Mouse (Mus musculus): ENCODE measurements around the gene Lpar5. TPM values are rescaled to one million over a fixed set of nuclear protein-coding genes. Genes with fewer than 3 reads are reported as not detected.
A peak's percentile ranks its signal among the peaks of the same experiment; 100 is the strongest.

Lpar5 gene
- polyA plus RNA-seq, 1 experiment = 2.5 TPM

- H3K36me3 ChIP-seq (ENCODE audit: control insufficient read depth, insufficient read depth, low read length, poor library complexity, severe bottlenecking) = peaks cover 18% of the 10 kb centered on the region
- H3K9me3 ChIP-seq (replicated peaks; ENCODE audit: control insufficient read depth, insufficient read depth, low read length, poor library complexity, severe bottlenecking) = no peaks in the 10 kb centered on the region
- no peaks in the 10 kb centered on the region for H3K4me1 ChIP-seq (ENCODE audit: control insufficient read depth, insufficient read depth, low read length)
- H3K9ac ChIP-seq (ENCODE audit: low read depth, poor library complexity, severe bottlenecking) = peak within 1 kb of the TSS; percentile 97
- peak within 1 kb of the TSS; percentile 92 for H3K4me3 ChIP-seq (ENCODE audit: low read depth, low read length)
- no peaks in the 10 kb centered on the region for H3K27me3 ChIP-seq (ENCODE audit: control insufficient read depth, insufficient read depth, low read length, poor library complexity, severe bottlenecking)
- no peak for TF ChIP-seq CTCF (IDR thresholded peaks at IDR 0.05; ENCODE audit: low read depth, low read length)
- peak; percentile 50 for TF ChIP-seq POLR2A (IDR thresholded peaks at IDR 0.05; ENCODE audit: insufficient read depth, low read length)
- H3K27ac ChIP-seq (ENCODE audit: insufficient read depth, low read length) = no peak within 1 kb of the TSS
Observed at GRCm38 (mm10) chr6:125095391-125096278, 27.9 kb downstream of the Lpar5 start, which contains the start of gene Chd4. Gene Chd4, plus strand, starts transcription at chr6:125095981.

GRCm38 (mm10) chr6:125096279-125096596 is 28.5 kb downstream of the Lpar5 start:
- Histone ChIP-seq H3K27me3 (ENCODE audit: control insufficient read depth, insufficient read depth, low read length, poor library complexity, severe bottlenecking) (no peaks in the 10 kb centered on the region), H3K4me3 (ENCODE audit: low read depth, low read length) (peak overlapping the region; percentile 92), H3K27ac (ENCODE audit: insufficient read depth, low read length) (no peak overlapping the region), H3K9me3 (replicated peaks; ENCODE audit: control insufficient read depth, insufficient read depth, low read length, poor library complexity, severe bottlenecking) (no peaks in the 10 kb centered on the region), H3K4me1 (ENCODE audit: control insufficient read depth, insufficient read depth, low read length) (no peaks in the 10 kb centered on the region), H3K36me3 (ENCODE audit: control insufficient read depth, insufficient read depth, low read length, poor library complexity, severe bottlenecking) (peaks cover 24% of the 10 kb centered on the region), H3K9ac (ENCODE audit: low read depth, poor library complexity, severe bottlenecking) (peak overlapping the region; percentile 97)
- no peak for TF ChIP-seq POLR2A (IDR thresholded peaks at IDR 0.05; ENCODE audit: insufficient read depth, low read length)

GRCm38 (mm10) chr6:125096597-125097345 is 29.1 kb downstream of the Lpar5 start:
- H3K36me3 ChIP-seq (ENCODE audit: control insufficient read depth, insufficient read depth, low read length, poor library complexity, severe bottlenecking) = peaks cover 30% of the 10 kb centered on the region
- no peaks in the 10 kb centered on the region for H3K9me3 ChIP-seq (replicated peaks; ENCODE audit: control insufficient read depth, insufficient read depth, low read length, poor library complexity, severe bottlenecking)
- H3K27me3 ChIP-seq (ENCODE audit: control insufficient read depth, insufficient read depth, low read length, poor library complexity, severe bottlenecking) = no peaks in the 10 kb centered on the region
- no peak for TF ChIP-seq CTCF (IDR thresholded peaks at IDR 0.05; ENCODE audit: low read depth, low read length)
- no peak for TF ChIP-seq POLR2A (IDR thresholded peaks at IDR 0.05; ENCODE audit: insufficient read depth, low read length)
- no peak for TF ChIP-seq EP300 (IDR thresholded peaks at IDR 0.05; ENCODE audit: insufficient read depth, low read depth, low read length)
- no peaks in the 10 kb centered on the region for H3K4me1 ChIP-seq (ENCODE audit: control insufficient read depth, insufficient read depth, low read length)
- H3K27ac ChIP-seq (ENCODE audit: insufficient read depth, low read length) = no peak overlapping the region
- peak overlapping the region; percentile 97 for H3K9ac ChIP-seq (ENCODE audit: low read depth, poor library complexity, severe bottlenecking)
- H3K4me3 ChIP-seq (ENCODE audit: low read depth, low read length) = peak overlapping the region; percentile 92

- H3K36me3 ChIP-seq (ENCODE audit: control insufficient read depth, insufficient read depth, low read length, poor library complexity, severe bottlenecking) = peaks cover 34% of the 10 kb centered on the region
Observed at GRCm38 (mm10) chr6:125097346-125097689, 29.6 kb downstream of the Lpar5 start.

GRCm38 (mm10) chr6:125097951-125098350 is 30.2 kb downstream of the Lpar5 start:
- Histone ChIP-seq H3K4me3 (ENCODE audit: low read depth, low read length) (peak overlapping the region; percentile 92), H3K9ac (ENCODE audit: low read depth, poor library complexity, severe bottlenecking) (peak overlapping the region; percentile 97), H3K4me1 (ENCODE audit: control insufficient read depth, insufficient read depth, low read length) (no peaks in the 10 kb centered on the region), H3K36me3 (ENCODE audit: control insufficient read depth, insufficient read depth, low read length, poor library complexity, severe bottlenecking) (peaks cover 40% of the 10 kb centered on the region), H3K27ac (ENCODE audit: insufficient read depth, low read length) (no peak overlapping the region), H3K27me3 (ENCODE audit: control insufficient read depth, insufficient read depth, low read length, poor library complexity, severe bottlenecking) (no peaks in the 10 kb centered on the region), H3K9me3 (replicated peaks; ENCODE audit: control insufficient read depth, insufficient read depth, low read length, poor library complexity, severe bottlenecking) (no peaks in the 10 kb centered on the region)
- no peak for TF ChIP-seq EP300 (IDR thresholded peaks at IDR 0.05; ENCODE audit: insufficient read depth, low read depth, low read length)
- no peak for TF ChIP-seq POLR2A (IDR thresholded peaks at IDR 0.05; ENCODE audit: insufficient read depth, low read length)
- TF ChIP-seq CTCF (IDR thresholded peaks at IDR 0.05; ENCODE audit: low read depth, low read length) = no peak

More at GRCm38 (mm10) chr6:125097346-125097689, 29.6 kb downstream of the Lpar5 start:
- Histone ChIP-seq H3K4me1 (ENCODE audit: control insufficient read depth, insufficient read depth, low read length) (no peaks in the 10 kb centered on the region), H3K27ac (ENCODE audit: insufficient read depth, low read length) (no peak overlapping the region), H3K27me3 (ENCODE audit: control insufficient read depth, insufficient read depth, low read length, poor library complexity, severe bottlenecking) (no peaks in the 10 kb centered on the region), H3K4me3 (ENCODE audit: low read depth, low read length) (peak overlapping the region; percentile 92), H3K9me3 (replicated peaks; ENCODE audit: control insufficient read depth, insufficient read depth, low read length, poor library complexity, severe bottlenecking) (no peaks in the 10 kb centered on the region), H3K9ac (ENCODE audit: low read depth, poor library complexity, severe bottlenecking) (peak overlapping the region; percentile 97)
- TF ChIP-seq EP300 (IDR thresholded peaks at IDR 0.05; ENCODE audit: insufficient read depth, low read depth, low read length) = no peak
- no peak for TF ChIP-seq CTCF (IDR thresholded peaks at IDR 0.05; ENCODE audit: low read depth, low read length)
- TF ChIP-seq POLR2A (IDR thresholded peaks at IDR 0.05; ENCODE audit: insufficient read depth, low read length) = no peak

GRCm38 (mm10) chr6:125098513-125098912 is 30.8 kb downstream of the Lpar5 start:
- H3K36me3 ChIP-seq (ENCODE audit: control insufficient read depth, insufficient read depth, low read length, poor library complexity, severe bottlenecking) = peaks cover 43% of the 10 kb centered on the region
- H3K4me1 ChIP-seq (ENCODE audit: control insufficient read depth, insufficient read depth, low read length) = no peaks in the 10 kb centered on the region
- no peak overlapping the region for H3K27ac ChIP-seq (ENCODE audit: insufficient read depth, low read length)

More at GRCm38 (mm10) chr6:125098513-125098912, 30.8 kb downstream of the Lpar5 start:
- Histone ChIP-seq H3K4me3 (ENCODE audit: low read depth, low read length) (no peak overlapping the region), H3K27me3 (ENCODE audit: control insufficient read depth, insufficient read depth, low read length, poor library complexity, severe bottlenecking) (no peaks in the 10 kb centered on the region), H3K9me3 (replicated peaks; ENCODE audit: control insufficient read depth, insufficient read depth, low read length, poor library complexity, severe bottlenecking) (no peaks in the 10 kb centered on the region), H3K9ac (ENCODE audit: low read depth, poor library complexity, severe bottlenecking) (no peak overlapping the region)
- TF ChIP-seq EP300 (IDR thresholded peaks at IDR 0.05; ENCODE audit: insufficient read depth, low read depth, low read length) (no peak), POLR2A (IDR thresholded peaks at IDR 0.05; ENCODE audit: insufficient read depth, low read length) (no peak)
